Mouse (Mus musculus) stomach, embryonic 14.5 days (tissue): ENCODE measurements around the gene Scamp2. TPM values are rescaled to one million over a fixed set of nuclear protein-coding genes. Genes with fewer than 3 reads are reported as not detected.
A peak's percentile ranks its signal among the peaks of the same experiment; 100 is the strongest.

Experiments
- ATAC-seq: fragments of 200-750 bp; cut with Nextera tagmentation; 2 replicates; pipeline ENCODE4 v1.8.0; 2017; ENCODE audit warnings: low read depth, moderate TSS enrichment; ENCODE audit not compliant: insufficient number of reproducible peaks, insufficient read depth, low FRiP score
- H3K27ac ChIP-seq: fragments of 300-500 bp; sonication (generic); 2 replicates; pipeline ENCODE4 v1.5.1; 2014; ENCODE audit warnings: mild to moderate bottlenecking, low read length, moderate library complexity, mixed read lengths
- H3K27me3 ChIP-seq: fragments of 300-500 bp; sonication (generic); 2 replicates; pipeline ENCODE4 v1.6.1; 2014; ENCODE audit warnings: low read length, control low read depth, mixed read lengths; ENCODE audit not compliant: control insufficient read depth, insufficient read depth
- H3K36me3 ChIP-seq: fragments of 300-500 bp; sonication (generic); 2 replicates; pipeline ENCODE4 v1.6.1; 2014; ENCODE audit warnings: mild to moderate bottlenecking, control low read depth, low read length, moderate library complexity, mixed read lengths; ENCODE audit not compliant: control insufficient read depth, insufficient read depth
- H3K4me1 ChIP-seq: fragments of 300-500 bp; sonication (generic); 2 replicates; pipeline ENCODE4 v1.6.1; 2014; ENCODE audit warnings: low read length, control low read depth, mixed read lengths; ENCODE audit not compliant: control insufficient read depth, insufficient read depth
- H3K4me2 ChIP-seq: fragments of 300-500 bp; sonication (generic); replicated peaks from 2 replicates; pipeline ENCODE4 v1.6.1; 2014; ENCODE audit warnings: low read depth, low read length, control low read depth
- H3K4me3 ChIP-seq: fragments of 300-500 bp; sonication (generic); 2 replicates; pipeline ENCODE4 v1.5.1; 2014; ENCODE audit warnings: low read depth, low read length, control low read depth
- H3K9ac ChIP-seq: fragments of 300-500 bp; sonication (generic); replicated peaks from 2 replicates; pipeline ENCODE4 v1.6.1; 2014; ENCODE audit warnings: low read depth, mild to moderate bottlenecking, control low read depth, low read length, moderate library complexity, mixed read lengths
- H3K9me3 ChIP-seq: fragments of 300-500 bp; sonication (generic); 2 replicates; pipeline ENCODE4 v1.6.1; 2016; ENCODE audit warnings: low read depth, low read length, control low read depth; ENCODE audit not compliant: control insufficient read depth
- WGBS: fragments of 180-500 bp; shearing (Covaris S2); extraction: QIAGEN DNeasy Blood & Tissue Kit; methylation state at CpG from one replicate; pipeline ENCODE4 v1.1.7; 2014; 5-methylcytosine and 5-hydroxymethylcytosine counted together
- polyA plus RNA-seq: library from polyadenylated mRNA; unstranded; fragments of >200 nt; fragmentation: Nextera tagmentation; extraction: Ambion mirVana; gene quantifications from 2 replicates; pipeline ENCODE4 v1.2.1, GENCODE M21; 2014

The Scamp2 gene
- polyA plus RNA-seq, 1 experiment from 2014 or later: 85.2 TPM

DNA sequence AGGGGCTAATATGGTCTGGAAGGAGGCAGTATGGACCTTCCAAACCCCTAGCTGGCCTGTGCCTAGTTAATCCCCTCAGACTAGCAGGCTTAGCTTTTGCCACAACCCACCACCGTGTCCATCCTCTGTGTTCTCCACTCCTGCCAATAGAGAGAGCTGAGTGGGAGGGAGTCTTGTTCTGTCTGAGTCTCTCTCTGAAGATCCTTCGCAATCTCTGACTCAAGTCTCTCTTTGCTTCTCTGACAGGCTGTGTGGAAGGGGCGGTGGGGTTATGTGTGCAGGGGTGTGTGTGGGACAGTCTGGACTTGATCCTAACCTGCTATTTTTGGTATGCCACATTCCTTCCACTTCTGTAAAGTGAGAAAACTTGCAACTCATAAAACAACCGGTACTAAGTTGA lies 44.1 kb downstream of the Scamp2 start:
- no peaks in the 10 kb centered on the region for H3K36me3 ChIP-seq
- no peak overlapping the region for H3K4me3 ChIP-seq
- no peak overlapping the region for H3K27ac ChIP-seq
- no peaks in the 10 kb centered on the region for H3K9me3 ChIP-seq
- no peak for ATAC-seq
- WGBS: 84% methylated on average over 4 of the region's 4 CpGs
- H3K27me3 ChIP-seq: no peaks in the 10 kb centered on the region
- H3K9ac ChIP-seq: no peak overlapping the region
- H3K4me2 ChIP-seq: no peak overlapping the region
- peaks cover 6% of the 10 kb centered on the region; the same call in 1 of the 2 replicates for H3K4me1 ChIP-seq

DNA sequence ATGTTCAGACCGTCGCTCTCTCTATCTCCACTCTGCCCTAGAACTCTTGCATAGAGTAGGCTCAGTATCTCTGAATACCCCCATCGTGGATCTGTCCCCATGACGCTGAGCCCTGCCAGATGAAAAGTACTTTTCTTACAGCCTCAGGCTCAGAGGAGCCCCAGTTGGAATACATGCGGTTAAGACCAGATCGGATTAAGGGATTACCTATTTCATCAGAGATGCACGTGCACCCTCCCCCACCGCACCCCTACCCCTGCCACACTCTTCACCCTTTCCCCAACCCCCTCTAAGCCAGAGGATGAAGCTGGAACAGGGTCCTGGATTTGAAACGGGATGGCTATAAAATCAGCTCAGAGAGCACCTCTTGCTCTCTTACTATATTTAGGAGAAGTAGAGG lies 44.8 kb downstream of the Scamp2 start:
- Histone ChIP-seq H3K4me2 (no peak overlapping the region), H3K4me3 (no peak overlapping the region), H3K9ac (no peak overlapping the region), H3K4me1 (peaks cover 6% of the 10 kb centered on the region; the same call in 1 of the 2 replicates), H3K27ac (no peak overlapping the region), H3K36me3 (no peaks in the 10 kb centered on the region), H3K9me3 (no peaks in the 10 kb centered on the region), H3K27me3 (no peaks in the 10 kb centered on the region)
- ATAC-seq: no peak
- WGBS: 21% methylated on average over 9 of the region's 9 CpGs

DNA sequence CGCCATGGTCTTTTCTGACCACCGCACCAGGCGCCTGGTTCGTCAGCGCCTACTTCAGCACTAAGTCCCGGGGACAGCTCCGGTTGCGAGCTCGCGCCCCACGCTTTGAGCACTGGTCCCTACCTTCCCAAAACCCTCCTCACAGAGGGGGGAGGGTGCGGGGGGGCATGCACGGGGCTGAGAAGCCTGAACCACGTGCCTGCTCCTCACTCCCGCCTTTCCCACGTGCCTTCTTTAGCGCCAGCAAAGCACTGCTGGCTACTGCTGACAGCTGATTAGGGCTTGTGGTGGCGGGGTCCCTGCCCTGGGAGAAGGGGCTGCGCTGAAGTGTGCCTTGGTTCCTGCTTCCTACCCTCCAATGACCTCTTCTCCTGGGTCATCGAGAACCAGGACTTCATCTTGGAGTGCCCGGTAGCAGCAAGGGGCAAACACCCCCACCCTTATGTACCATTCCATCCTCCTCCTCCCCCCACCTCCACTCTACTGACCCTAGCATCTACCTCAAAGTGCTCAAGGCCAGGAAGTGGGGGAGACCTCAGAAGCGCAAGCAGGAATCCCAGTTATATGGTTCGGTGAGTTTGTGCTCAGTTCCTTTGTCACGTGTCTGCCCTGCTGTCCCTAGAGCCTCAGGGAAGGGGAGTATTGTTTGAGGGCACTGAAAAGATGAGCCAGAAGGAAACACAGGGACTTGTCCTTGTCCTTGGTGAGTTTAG lies 45.6 kb downstream of the Scamp2 start, which contains the start of gene Cplx3:
Gene Cplx3, minus strand, starts transcription at position 143 of the 713 bp plus-strand sequence.
- Histone ChIP-seq H3K9ac (no peak within 1 kb of the TSS), H3K27ac (no peak within 1 kb of the TSS), H3K4me3 (no peak within 1 kb of the TSS), H3K4me2 (no peak within 1 kb of the TSS), H3K36me3 (no peaks in the 10 kb centered on the region), H3K4me1 (no peaks in the 10 kb centered on the region), H3K27me3 (no peaks in the 10 kb centered on the region), H3K9me3 (no peaks in the 10 kb centered on the region)
- ATAC-seq: peak; percentile 53; the same call in 1 of the 2 replicates
- WGBS: 8% methylated on average over 24 of the region's 24 CpGs

DNA sequence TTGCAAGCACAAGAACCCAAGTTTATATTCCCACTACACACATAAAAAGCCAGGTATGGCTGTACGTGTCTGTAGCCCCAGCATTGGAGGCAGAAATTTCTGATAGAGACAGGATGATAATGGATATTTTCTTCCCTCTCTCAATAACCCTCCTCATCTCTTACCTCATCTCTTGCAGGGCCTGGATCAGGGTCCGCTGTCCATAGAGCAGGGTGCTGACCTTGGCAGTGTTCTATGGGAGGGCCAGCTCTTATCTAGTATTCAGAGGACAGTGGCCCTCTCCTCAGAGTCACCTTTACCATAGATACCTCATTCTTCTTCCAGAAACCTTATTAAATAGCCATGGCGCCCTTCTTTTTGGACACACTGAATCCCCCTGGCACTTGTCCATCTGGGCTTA lies 49.1 kb downstream of the Scamp2 start:
- Histone ChIP-seq H3K36me3 (no peaks in the 10 kb centered on the region), H3K9ac (no peak overlapping the region), H3K4me2 (no peak overlapping the region), H3K9me3 (no peaks in the 10 kb centered on the region), H3K27me3 (no peaks in the 10 kb centered on the region), H3K4me1 (no peaks in the 10 kb centered on the region), H3K4me3 (no peak overlapping the region), H3K27ac (no peak overlapping the region)
- 53% methylated on average over 3 of the region's 3 CpGs for WGBS
- ATAC-seq: no peak

- Histone ChIP-seq H3K27ac (no peak overlapping the region), H3K4me1 (no peaks in the 10 kb centered on the region), H3K9ac (no peak overlapping the region), H3K4me2 (no peak overlapping the region), H3K4me3 (no peak overlapping the region), H3K36me3 (no peaks in the 10 kb centered on the region), H3K9me3 (no peaks in the 10 kb centered on the region), H3K27me3 (no peaks in the 10 kb centered on the region)
- 45% methylated on average over 3 of the region's 3 CpGs for WGBS
- ATAC-seq: no peak
These were observed 49.6 kb downstream of the Scamp2 start for GRCm38 (mm10) chr9:57610359-57610826.

DNA sequence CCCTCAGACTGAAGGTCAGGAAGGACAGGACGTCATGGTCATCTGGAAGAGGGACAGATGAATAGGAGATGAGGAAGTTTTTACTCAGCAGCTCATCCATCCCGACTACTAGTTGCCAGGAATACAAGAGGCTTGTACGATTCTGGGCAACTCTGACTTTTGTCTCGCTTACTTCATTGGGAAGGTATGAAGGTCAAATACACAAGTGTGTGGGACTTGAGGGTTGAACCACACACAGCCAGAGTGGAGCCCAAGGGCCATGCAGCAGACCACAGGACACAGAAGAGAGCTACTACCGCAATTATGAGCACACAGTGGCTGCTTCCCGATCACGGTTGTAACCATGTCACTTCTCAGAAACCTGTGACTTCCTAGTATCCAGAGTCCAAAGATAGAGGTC lies 51.8 kb downstream of the Scamp2 start:
- Histone ChIP-seq H3K4me3 (no peak overlapping the region), H3K4me1 (no peaks in the 10 kb centered on the region), H3K27ac (no peak overlapping the region), H3K4me2 (no peak overlapping the region), H3K9me3 (no peaks in the 10 kb centered on the region), H3K9ac (no peak overlapping the region), H3K27me3 (no peaks in the 10 kb centered on the region), H3K36me3 (no peaks in the 10 kb centered on the region)
- 79% methylated on average over 7 of the region's 7 CpGs for WGBS
- no peak for ATAC-seq

DNA sequence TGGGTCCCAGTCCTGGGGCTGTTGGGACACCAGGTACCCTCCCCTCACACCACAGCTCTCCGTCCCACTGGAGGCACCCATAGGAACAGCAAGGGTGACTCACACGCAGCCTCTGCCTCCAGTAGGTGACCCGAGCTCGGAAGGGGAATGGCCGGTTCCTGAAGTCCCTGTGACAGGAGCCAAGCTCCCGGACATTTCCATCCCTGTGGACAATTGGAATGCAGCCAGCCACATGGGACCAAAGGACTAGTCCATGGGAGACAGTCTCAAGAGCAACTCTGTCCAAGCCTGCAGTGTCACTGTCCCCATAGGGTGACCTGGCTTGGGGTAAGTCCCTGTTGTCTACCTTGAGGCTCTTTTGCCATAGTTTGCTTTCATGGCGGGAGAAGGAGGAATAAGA lies 53.2 kb downstream of the Scamp2 start:
- H3K9me3 ChIP-seq: no peaks in the 10 kb centered on the region
- H3K4me2 ChIP-seq: no peak overlapping the region
- no peak overlapping the region for H3K4me3 ChIP-seq
- H3K27me3 ChIP-seq: no peaks in the 10 kb centered on the region
- no peak overlapping the region for H3K27ac ChIP-seq
- H3K36me3 ChIP-seq: no peaks in the 10 kb centered on the region
- H3K9ac ChIP-seq: no peak overlapping the region
- no peak for ATAC-seq
- WGBS: 73% methylated on average over 7 of the region's 7 CpGs
- no peaks in the 10 kb centered on the region for H3K4me1 ChIP-seq

GRCm38 (mm10) chr9:57614786-57615185 lies 54.0 kb downstream of the Scamp2 start:
- no peak overlapping the region for H3K9ac ChIP-seq
- 80% methylated on average over 4 of the region's 4 CpGs for WGBS
- no peaks in the 10 kb centered on the region for H3K27me3 ChIP-seq
- ATAC-seq: no peak
- no peak overlapping the region for H3K4me3 ChIP-seq
- no peak overlapping the region for H3K4me2 ChIP-seq
- no peaks in the 10 kb centered on the region for H3K36me3 ChIP-seq
- H3K9me3 ChIP-seq: no peaks in the 10 kb centered on the region
- no peaks in the 10 kb centered on the region for H3K4me1 ChIP-seq
- H3K27ac ChIP-seq: no peak overlapping the region
